Mouse (Mus musculus) ovary, postnatal 10 days (tissue): ENCODE results near the gene Gm20388.

ENCODE experiments used
- DNase-seq: peaks from one replicate; pipeline ENCODE4 v3.0.0; 2022; ENCODE audit warnings: low spot score

The Gm20388 gene

GRCm38 (mm10) chr8:120440739-120441138 is 530.1 kb downstream of the Gm20388 start:
- no peak for DNase-seq

- no peak for DNase-seq
Observed at GRCm38 (mm10) chr8:120441637-120442036, 531.0 kb downstream of the Gm20388 start.

GRCm38 (mm10) chr8:120442306-120443003 is 531.8 kb downstream of the Gm20388 start:
- DNase-seq: no peak

GRCm38 (mm10) chr8:120445249-120445648 is 534.6 kb downstream of the Gm20388 start:
- DNase-seq: no peak

DNA sequence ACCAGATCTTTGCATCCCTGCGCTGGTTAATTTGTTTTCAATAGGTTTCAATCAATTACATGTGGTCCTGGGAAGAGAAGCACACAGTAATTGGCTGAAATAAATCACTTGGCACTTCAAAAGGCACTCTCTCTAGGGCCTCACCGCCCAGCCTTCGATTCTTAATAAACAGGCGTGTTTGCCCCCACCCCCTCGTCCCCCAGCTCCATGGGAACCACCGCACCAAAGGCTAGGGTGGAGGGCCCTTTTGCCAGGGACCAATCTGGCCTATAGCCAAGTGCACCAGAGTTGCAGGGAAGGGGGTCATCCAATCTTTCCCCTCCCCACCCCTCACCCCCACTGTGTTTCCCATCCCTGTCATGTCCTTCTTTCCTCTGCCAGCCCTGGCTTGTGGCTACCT is 537.5 kb downstream of the Gm20388 start:
- no peak for DNase-seq

DNA sequence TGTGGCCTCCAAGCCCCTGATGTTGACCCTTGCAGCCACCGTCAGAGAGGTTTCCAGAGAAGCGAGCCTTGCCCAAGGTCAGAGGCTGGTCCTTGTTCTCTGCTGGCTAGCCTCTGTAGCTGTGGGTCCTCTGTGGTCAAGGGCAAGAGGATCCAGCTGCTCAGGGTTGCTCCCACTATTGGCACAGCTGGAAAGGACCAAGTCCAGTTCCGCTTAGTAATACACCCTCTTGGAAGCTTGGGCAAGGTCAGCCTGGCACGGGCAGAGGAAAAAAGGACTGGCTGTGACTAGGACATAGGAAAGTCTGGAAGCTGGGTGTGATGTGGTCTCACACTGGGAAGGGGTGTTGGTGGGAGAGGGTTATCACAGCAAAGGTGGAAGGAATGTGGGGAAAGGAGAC is 538.5 kb downstream of the Gm20388 start:
- no peak for DNase-seq

DNA sequence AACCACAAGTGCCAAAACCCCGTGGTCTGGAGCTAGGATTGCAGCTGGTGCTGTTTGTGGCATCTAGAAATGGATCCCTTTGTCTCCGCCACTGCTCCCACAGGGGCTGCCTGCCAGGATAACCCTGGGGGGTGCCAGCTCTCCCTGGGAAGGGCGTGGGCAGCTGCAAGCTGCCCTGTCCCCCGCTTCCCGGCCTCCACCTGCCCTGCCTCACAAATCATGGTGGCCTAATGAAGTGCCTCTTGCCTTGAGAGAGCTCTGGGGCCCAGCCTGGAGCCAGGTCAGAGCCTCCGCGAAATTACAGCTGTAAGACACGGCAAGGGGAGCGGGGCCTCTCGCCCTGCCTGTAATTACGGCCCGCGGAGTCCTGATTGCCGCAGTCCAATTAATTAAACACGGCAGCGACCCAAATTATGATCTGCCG is 539.0 kb downstream of the Gm20388 start:
- DNase-seq: no peak

- DNase-seq: no peak
Observed at GRCm38 (mm10) chr8:120452111-120452510, 541.5 kb downstream of the Gm20388 start.

DNA sequence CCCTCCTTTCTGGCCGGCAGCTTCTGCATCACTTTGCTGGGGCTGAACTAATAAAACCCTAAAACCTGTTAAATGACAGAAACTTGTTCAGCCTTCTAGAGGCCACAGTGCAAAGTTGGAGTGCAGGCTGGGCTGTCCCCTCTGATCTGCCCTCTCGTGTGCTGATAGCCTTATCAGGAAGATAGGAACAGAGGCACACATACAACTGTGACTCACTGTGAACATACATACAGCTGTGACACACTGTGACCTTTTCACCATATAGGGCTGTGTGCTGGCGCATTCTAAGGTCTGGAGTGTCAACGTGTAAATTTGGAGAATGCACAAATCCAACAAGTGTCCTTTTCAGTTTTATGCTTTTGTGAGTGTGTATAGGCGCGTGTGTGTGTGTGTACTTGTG is 543.8 kb downstream of the Gm20388 start:
- DNase-seq: no peak

DNA sequence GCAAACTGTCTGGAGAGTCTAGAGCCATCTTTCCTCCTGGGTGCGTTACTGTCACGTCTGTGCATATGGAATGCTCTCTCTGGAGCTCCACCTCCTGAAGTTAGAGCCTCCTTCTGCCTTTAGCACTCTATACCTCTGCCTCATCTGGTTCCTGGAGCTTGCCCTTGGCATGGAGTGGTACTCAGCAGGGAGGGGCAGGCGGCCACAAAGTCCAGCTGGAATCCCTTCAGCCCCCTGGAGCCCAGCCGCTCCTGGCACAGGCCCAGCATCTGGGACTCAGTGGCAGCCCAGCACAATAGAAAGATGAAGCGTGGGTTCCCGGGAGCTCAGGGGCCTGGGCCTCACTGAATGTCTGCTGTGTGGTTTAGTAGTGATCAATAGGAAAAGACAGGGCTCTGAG is 549.7 kb downstream of the Gm20388 start:
- DNase-seq: no peak

GRCm38 (mm10) chr8:120462119-120462551 is 551.5 kb downstream of the Gm20388 start:
- DNase-seq: no peak

- DNase-seq: no peak
Observed at GRCm38 (mm10) chr8:120462611-120463010, 552.0 kb downstream of the Gm20388 start.

- no peak for DNase-seq
Observed at GRCm38 (mm10) chr8:120463918-120464584, 553.4 kb downstream of the Gm20388 start.

- DNase-seq: no peak
Observed at GRCm38 (mm10) chr8:120464585-120464937, 553.9 kb downstream of the Gm20388 start.

GRCm38 (mm10) chr8:120465710-120466109 is 555.1 kb downstream of the Gm20388 start:
- DNase-seq: no peak

- DNase-seq: no peak
Observed at GRCm38 (mm10) chr8:120466266-120466665, 555.6 kb downstream of the Gm20388 start.

- DNase-seq: no peak
Observed at GRCm38 (mm10) chr8:120467598-120467997, 557.0 kb downstream of the Gm20388 start.

GRCm38 (mm10) chr8:120470170-120470569 is 559.5 kb downstream of the Gm20388 start:
- DNase-seq: no peak

- no peak for DNase-seq
Observed at GRCm38 (mm10) chr8:120471166-120471565, 560.5 kb downstream of the Gm20388 start.

- DNase-seq: no peak
Observed at GRCm38 (mm10) chr8:120471752-120472151, 561.1 kb downstream of the Gm20388 start.

- DNase-seq: no peak
Observed at GRCm38 (mm10) chr8:120472230-120472629, 561.6 kb downstream of the Gm20388 start.

GRCm38 (mm10) chr8:120473729-120474364 is 563.2 kb downstream of the Gm20388 start:
- no peak for DNase-seq
